Mouse (Mus musculus): ENCODE measurements around the gene St6galnac3. TPM values are rescaled to one million over a fixed set of nuclear protein-coding genes. Genes with fewer than 3 reads are reported as not detected.

The St6galnac3 gene
- polyA plus RNA-seq, 1 experiment = 3.2 TPM

DNA sequence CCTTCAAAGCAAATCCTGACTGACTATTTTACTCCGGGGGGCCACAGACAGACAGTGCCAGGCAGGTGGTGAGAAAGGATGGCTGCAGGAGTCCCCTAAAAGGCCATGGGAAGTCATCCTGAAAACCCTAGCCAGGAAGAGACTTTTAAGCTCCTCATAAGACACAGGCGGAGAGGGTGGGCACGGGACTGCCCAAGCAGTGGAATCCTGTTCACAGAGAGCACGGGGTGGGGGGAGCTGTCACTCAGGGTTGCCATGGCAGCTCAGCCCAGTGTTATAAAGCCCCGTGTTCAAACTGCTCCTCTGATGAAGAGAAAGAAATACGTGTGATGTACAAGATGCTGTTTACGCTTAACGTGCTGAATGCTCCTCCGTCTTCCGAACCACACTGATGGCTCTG, 375.0 kb downstream of the St6galnac3 start:
- Histone ChIP-seq H3K36me3 (ENCODE audit: control insufficient read depth, insufficient read depth, low read length) (no peaks in the 10 kb centered on the region), H3K27ac (ENCODE audit: insufficient read depth, low read depth, low read length) (no peak overlapping the region), H3K27me3 (replicated peaks; ENCODE audit: control insufficient read depth, insufficient read depth, low read length) (no peaks in the 10 kb centered on the region), H3K4me3 (ENCODE audit: insufficient read depth, low read depth, low read length) (no peak overlapping the region), H3K4me1 (ENCODE audit: control insufficient read depth, insufficient read depth, low read length) (no peaks in the 10 kb centered on the region)
- DNase-seq = no peak
- 77% methylated on average over 10 of the region's 10 CpGs for WGBS
- no peak for TF ChIP-seq CTCF (conservative IDR thresholded peaks at IDR 0.05; ENCODE audit: insufficient read depth, insufficient read length, low read depth, low read length)
- no peak for TF ChIP-seq POLR2A (IDR thresholded peaks at IDR 0.05; ENCODE audit: low read depth, low read length)

DNA sequence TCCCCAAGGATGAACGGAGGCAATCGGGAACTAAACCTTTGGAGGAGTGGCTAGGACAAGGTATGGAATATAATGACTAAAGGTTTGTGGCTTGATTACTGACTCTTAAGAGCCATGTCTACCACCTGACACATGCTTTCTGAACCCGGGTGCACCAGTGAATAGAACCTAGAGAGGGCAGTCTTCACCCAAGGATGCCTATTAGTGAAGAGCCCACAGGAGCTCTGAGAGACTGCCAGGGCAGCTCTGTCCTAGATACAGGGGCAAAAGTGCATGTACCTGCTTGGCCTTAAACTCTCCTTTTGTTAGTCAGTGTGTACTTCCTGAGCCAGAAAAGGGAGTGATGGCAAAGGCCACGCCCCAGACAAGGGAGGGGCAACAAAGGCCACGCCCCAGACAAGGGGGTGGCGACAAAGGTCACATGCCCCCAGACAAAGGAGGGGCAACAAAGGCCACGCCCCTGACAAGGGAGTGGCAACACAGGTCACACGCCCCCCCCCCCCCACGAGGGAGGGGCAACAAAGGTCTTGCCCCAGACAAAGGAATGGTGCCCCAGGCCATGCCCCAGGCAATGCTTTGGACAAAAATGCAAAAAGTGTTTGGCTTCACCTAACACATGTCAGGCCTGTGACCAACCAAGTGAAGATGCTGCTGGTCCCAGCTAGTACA, 376.0 kb downstream of the St6galnac3 start:
- Histone ChIP-seq H3K27ac (ENCODE audit: insufficient read depth, low read depth, low read length) (no peak overlapping the region), H3K27me3 (replicated peaks; ENCODE audit: control insufficient read depth, insufficient read depth, low read length) (no peaks in the 10 kb centered on the region), H3K36me3 (ENCODE audit: control insufficient read depth, insufficient read depth, low read length) (no peaks in the 10 kb centered on the region), H3K4me3 (ENCODE audit: insufficient read depth, low read depth, low read length) (no peak overlapping the region), H3K4me1 (ENCODE audit: control insufficient read depth, insufficient read depth, low read length) (no peaks in the 10 kb centered on the region)
- TF ChIP-seq CTCF (conservative IDR thresholded peaks at IDR 0.05; ENCODE audit: insufficient read depth, insufficient read length, low read depth, low read length) = no peak
- no peak for TF ChIP-seq POLR2A (IDR thresholded peaks at IDR 0.05; ENCODE audit: low read depth, low read length)
- WGBS = 96% methylated on average over 9 of the region's 9 CpGs
- DNase-seq = no peak

DNA sequence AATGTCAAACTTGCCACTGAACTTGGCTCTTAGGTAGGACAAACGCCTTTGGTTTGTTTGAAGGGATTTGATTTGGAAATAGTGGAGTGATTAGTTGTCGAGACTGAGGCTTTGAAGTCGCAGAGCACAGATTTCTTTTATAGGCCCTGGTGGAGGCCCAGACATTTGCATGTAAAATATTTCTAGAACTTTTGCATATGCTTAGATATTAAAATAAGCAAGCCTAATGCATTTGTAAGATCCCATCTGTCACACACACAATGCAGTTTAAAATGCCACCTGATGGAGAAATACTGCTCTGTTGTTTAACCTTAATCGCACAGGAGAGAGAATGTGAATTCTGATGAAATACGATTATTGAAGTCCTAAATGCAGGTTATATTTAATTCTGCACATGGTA, 380.0 kb downstream of the St6galnac3 start:
- no peak overlapping the region for H3K27ac ChIP-seq (ENCODE audit: insufficient read depth, low read depth, low read length)
- H3K27me3 ChIP-seq (replicated peaks; ENCODE audit: control insufficient read depth, insufficient read depth, low read length) = no peaks in the 10 kb centered on the region
- TF ChIP-seq POLR2A (IDR thresholded peaks at IDR 0.05; ENCODE audit: low read depth, low read length) = no peak
- no peak for TF ChIP-seq CTCF (conservative IDR thresholded peaks at IDR 0.05; ENCODE audit: insufficient read depth, insufficient read length, low read depth, low read length)
- H3K4me1 ChIP-seq (ENCODE audit: control insufficient read depth, insufficient read depth, low read length) = no peaks in the 10 kb centered on the region
- H3K4me3 ChIP-seq (ENCODE audit: insufficient read depth, low read depth, low read length) = no peak overlapping the region
- 85% methylated on average over 5 of the region's 5 CpGs for WGBS
- H3K36me3 ChIP-seq (ENCODE audit: control insufficient read depth, insufficient read depth, low read length) = no peaks in the 10 kb centered on the region
- no peak for DNase-seq

DNA sequence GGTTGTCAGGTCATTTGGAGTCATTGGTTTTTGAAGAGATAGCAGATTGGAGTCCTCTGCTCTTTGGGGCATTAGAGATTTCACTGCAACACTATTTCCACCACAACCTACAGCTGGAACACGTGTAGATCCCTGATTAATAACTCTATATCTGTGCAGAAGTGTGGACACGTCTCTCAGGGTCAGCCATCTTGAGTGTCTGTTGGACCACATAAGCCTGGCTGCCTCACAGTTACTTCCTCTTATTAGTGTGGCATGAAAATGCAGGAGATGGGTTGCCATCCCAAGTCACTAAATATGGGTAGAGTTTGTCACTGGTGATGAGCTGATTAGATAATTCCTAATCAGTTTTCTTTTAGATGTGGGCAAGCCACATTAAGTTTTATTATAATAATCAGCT, 385.0 kb downstream of the St6galnac3 start:
- H3K36me3 ChIP-seq (ENCODE audit: control insufficient read depth, insufficient read depth, low read length) = no peaks in the 10 kb centered on the region
- no peak overlapping the region for H3K27ac ChIP-seq (ENCODE audit: insufficient read depth, low read depth, low read length)
- H3K4me1 ChIP-seq (ENCODE audit: control insufficient read depth, insufficient read depth, low read length) = no peaks in the 10 kb centered on the region
- WGBS = 77% methylated on average over 2 of the region's 2 CpGs
- TF ChIP-seq CTCF (conservative IDR thresholded peaks at IDR 0.05; ENCODE audit: insufficient read depth, insufficient read length, low read depth, low read length) (no peak), POLR2A (IDR thresholded peaks at IDR 0.05; ENCODE audit: low read depth, low read length) (no peak)
- H3K4me3 ChIP-seq (ENCODE audit: insufficient read depth, low read depth, low read length) = no peak overlapping the region
- H3K27me3 ChIP-seq (replicated peaks; ENCODE audit: control insufficient read depth, insufficient read depth, low read length) = no peaks in the 10 kb centered on the region
- DNase-seq = no peak

DNA sequence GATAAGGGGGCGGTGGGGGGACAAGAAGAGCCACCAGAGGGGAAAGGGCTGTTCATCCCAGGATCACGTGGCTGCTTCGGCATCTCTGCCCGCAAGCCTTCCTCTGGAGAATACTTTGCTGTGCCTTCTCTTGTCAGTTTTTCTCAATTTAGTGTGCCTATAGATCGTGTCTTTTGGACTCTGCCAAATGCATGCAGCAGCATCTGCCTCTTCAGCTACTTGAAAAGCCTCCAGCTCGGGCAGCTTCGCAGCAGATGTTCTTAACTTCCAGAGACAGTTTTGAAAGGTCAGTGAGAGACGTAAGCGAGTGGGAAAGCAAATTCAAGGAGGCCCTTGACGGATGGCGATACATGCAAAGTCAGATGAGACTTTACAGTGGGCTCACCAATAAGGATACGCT, 385.9 kb downstream of the St6galnac3 start:
- Histone ChIP-seq H3K4me3 (ENCODE audit: insufficient read depth, low read depth, low read length) (no peak overlapping the region), H3K36me3 (ENCODE audit: control insufficient read depth, insufficient read depth, low read length) (no peaks in the 10 kb centered on the region), H3K4me1 (ENCODE audit: control insufficient read depth, insufficient read depth, low read length) (no peaks in the 10 kb centered on the region), H3K27me3 (replicated peaks; ENCODE audit: control insufficient read depth, insufficient read depth, low read length) (no peaks in the 10 kb centered on the region), H3K27ac (ENCODE audit: insufficient read depth, low read depth, low read length) (no peak overlapping the region)
- 84% methylated on average over 12 of the region's 12 CpGs for WGBS
- no peak for DNase-seq
- TF ChIP-seq POLR2A (IDR thresholded peaks at IDR 0.05; ENCODE audit: low read depth, low read length) (no peak), CTCF (conservative IDR thresholded peaks at IDR 0.05; ENCODE audit: insufficient read depth, insufficient read length, low read depth, low read length) (no peak)

DNA sequence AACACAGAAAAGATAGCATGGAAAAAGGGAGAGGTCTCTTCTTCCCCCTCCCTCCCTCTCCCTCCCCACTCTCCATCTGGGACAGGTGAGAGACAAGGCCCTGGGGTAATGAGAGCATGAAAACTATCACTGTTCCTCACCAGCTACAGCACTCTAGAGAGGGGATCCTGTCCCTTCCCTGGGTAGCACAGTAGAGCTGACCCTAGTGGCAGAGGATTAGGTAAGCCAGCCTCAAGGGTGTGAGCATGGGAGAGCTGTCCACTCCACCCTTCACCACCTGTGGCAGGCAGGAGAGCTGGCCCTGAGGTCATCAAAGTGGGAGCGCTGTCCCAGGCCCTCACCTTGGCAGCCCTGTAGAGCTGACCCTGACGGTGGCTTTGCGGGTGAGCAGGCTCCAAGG, 387.2 kb downstream of the St6galnac3 start:
- Histone ChIP-seq H3K36me3 (ENCODE audit: control insufficient read depth, insufficient read depth, low read length) (no peaks in the 10 kb centered on the region), H3K27ac (ENCODE audit: insufficient read depth, low read depth, low read length) (no peak overlapping the region), H3K4me3 (ENCODE audit: insufficient read depth, low read depth, low read length) (no peak overlapping the region), H3K4me1 (ENCODE audit: control insufficient read depth, insufficient read depth, low read length) (no peaks in the 10 kb centered on the region), H3K27me3 (replicated peaks; ENCODE audit: control insufficient read depth, insufficient read depth, low read length) (no peaks in the 10 kb centered on the region)
- TF ChIP-seq POLR2A (IDR thresholded peaks at IDR 0.05; ENCODE audit: low read depth, low read length) (no peak), CTCF (conservative IDR thresholded peaks at IDR 0.05; ENCODE audit: insufficient read depth, insufficient read length, low read depth, low read length) (no peak)
- no peak for DNase-seq
- 85% methylated on average over 3 of the region's 3 CpGs for WGBS

DNA sequence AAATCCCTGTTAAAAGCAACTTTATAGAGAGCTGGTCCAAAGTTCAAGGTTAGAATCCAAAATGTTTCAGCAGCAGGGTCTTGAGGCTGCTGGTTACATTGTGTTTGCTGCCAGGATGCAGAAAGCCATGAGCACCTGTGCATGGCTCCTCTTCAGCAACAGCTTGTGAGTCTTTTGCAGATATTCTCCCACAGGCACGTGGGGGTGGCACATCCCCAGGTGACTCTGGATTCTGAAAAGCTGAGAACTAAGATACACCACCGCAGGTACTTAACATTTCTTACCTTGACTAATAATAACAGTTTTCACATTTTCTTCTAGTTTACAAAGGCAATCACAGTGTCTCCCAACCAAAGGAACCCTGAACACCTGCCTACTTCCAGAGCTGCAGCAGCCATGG, 387.8 kb downstream of the St6galnac3 start:
- Histone ChIP-seq H3K4me1 (ENCODE audit: control insufficient read depth, insufficient read depth, low read length) (no peaks in the 10 kb centered on the region), H3K4me3 (ENCODE audit: insufficient read depth, low read depth, low read length) (no peak overlapping the region), H3K27me3 (replicated peaks; ENCODE audit: control insufficient read depth, insufficient read depth, low read length) (no peaks in the 10 kb centered on the region), H3K36me3 (ENCODE audit: control insufficient read depth, insufficient read depth, low read length) (no peaks in the 10 kb centered on the region), H3K27ac (ENCODE audit: insufficient read depth, low read depth, low read length) (no peak overlapping the region)
- WGBS = 95% methylated on average over 2 of the region's 2 CpGs
- TF ChIP-seq CTCF (conservative IDR thresholded peaks at IDR 0.05; ENCODE audit: insufficient read depth, insufficient read length, low read depth, low read length) = no peak
- TF ChIP-seq POLR2A (IDR thresholded peaks at IDR 0.05; ENCODE audit: low read depth, low read length) = no peak
- no peak for DNase-seq
